Mouse (Mus musculus): ENCODE results near the gene Myo5c.

Gene Myo5c

GRCm38 (mm10) chr9:75275051-75275450, 43.2 kb downstream of the Myo5c start:
- peak; percentile 39 for DNase-seq (ENCODE audit: low read depth, low spot score)

DNA sequence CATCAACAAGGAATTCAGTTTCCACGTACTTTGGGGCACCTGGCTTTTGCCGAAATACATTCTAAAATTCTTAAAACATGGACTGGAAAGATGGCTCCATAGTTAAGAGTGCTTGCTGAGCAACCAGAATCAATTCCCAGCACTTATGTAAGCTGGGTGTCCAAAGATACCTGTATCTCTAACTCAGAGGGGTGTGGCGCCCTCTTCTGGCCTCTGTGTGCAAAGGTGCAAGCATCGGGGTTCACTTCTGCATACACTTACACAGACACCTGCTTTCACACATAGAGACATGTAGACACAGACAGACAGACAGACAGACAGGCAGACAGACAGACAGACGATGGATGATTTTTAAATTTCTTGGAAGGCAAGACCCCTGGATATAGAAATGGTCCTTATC, 49.0 kb downstream of the Myo5c start:
- DNase-seq (ENCODE audit: low read depth, low spot score) = peak; percentile 42

GRCm38 (mm10) chr9:75282179-75282578, 50.4 kb downstream of the Myo5c start:
- no peak for DNase-seq (ENCODE audit: low read depth, low spot score)

- peak; percentile 75 for DNase-seq (ENCODE audit: low read depth, low spot score)
These were observed 51.0 kb downstream of the Myo5c start for GRCm38 (mm10) chr9:75282830-75283229.

DNA sequence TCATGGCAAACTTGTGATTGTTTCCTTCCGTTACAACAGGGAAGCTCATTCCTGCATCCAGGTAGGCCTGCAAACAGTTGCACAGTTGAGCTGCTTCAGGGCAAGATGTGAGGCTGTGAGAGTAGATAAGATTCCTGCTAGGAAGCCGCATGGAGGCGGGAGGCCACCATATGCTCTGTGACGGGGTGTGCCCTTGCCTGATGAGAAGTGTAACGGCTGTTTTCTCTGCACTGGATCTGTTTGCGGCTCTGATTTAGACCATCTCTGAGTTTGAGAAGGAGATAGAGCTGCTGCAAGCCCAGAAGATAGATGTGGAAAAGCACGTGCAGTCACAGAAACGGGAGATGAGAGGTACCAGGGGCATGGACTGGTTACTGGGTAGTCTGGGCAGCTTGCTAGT, 51.8 kb downstream of the Myo5c start:
- DNase-seq (ENCODE audit: low read depth, low spot score) = no peak

- DNase-seq (ENCODE audit: low read depth, low spot score) = peak; percentile 58
These were observed 53.5 kb downstream of the Myo5c start for GRCm38 (mm10) chr9:75285363-75285762.

DNA sequence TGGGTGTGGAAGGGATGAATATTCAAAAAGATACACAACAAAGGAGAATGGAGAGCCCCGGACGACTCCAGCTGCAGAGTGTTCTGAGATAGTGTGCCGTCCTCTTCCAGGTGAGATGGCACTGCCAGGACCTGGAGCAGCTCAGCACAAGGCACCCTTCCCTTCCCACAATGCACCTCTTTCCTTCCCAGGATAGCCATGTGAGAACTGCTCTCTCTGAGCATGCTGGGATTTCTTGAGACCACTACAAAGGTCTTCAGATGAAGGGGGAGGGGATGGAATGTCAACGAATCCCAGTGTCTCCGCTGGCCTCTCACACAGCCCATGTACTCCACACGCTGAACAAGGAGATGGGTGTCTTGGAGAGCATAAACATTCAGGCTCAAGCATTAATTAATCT, 55.8 kb downstream of the Myo5c start:
- peak; percentile 71 for DNase-seq (ENCODE audit: low read depth, low spot score)

DNA sequence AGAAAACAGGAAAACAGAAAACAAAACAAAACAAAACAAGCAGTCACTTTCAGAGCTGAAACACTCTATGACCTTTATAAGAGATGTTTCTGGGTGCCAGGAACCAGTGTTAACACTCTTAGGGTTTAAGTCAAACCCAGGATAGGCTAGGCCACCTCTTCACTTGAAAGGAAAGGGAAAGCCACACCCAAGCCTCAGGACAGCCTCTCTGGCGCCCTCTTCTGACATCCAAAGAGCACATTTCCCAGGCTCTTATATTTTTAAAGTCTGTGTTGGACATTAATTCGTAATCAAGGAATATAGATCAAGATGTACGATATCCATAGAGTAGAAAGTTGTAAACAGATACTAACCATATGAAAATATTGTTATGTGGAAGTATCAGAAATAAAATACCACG, 57.7 kb downstream of the Myo5c start:
- DNase-seq (ENCODE audit: low read depth, low spot score) = peak; percentile 78

GRCm38 (mm10) chr9:75299342-75299741, 67.5 kb downstream of the Myo5c start:
- peak; percentile 66 for DNase-seq (ENCODE audit: low read depth, low spot score)

DNA sequence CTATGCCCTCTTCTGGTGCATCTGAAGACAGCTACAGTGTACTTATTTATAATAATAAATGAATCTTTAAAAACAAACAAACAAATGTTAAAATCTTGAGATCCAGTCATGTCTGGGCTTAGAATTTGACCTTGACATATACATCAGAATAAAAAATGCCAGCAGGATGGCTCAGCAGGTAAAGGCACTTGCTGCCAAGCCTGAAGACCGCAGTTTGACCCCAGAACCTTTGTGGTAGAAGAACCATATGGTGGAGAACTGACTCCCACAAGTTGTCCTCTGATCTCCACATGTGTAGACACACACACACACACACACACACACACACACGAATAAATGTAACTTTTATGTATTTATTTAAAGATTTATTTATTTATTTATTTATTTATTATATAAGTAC, 71.2 kb downstream of the Myo5c start:
- DNase-seq (ENCODE audit: low read depth, low spot score) = no peak

- DNase-seq (ENCODE audit: low read depth, low spot score) = peak; percentile 94
These were observed 72.0 kb downstream of the Myo5c start for GRCm38 (mm10) chr9:75303701-75304261.

DNA sequence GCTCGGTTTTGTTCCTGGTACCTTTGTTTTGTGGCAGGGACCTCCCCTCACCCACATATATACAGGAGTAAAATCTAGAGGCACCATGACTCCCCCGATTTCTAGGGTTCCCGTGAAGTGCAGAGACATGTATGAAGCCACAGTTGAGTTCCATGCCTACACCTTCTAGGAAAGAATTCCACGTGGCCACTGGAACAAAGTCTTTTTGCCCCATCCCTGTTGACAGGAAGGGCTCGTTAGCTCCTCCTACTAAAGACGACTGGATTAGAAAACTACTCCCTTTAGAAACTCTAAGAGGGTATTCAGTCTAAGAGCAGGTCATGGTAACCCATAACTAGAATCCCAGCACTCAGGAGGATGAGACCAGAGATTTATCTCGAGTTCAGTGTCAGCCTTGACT, 72.5 kb downstream of the Myo5c start:
- no peak for DNase-seq (ENCODE audit: low read depth, low spot score)

DNA sequence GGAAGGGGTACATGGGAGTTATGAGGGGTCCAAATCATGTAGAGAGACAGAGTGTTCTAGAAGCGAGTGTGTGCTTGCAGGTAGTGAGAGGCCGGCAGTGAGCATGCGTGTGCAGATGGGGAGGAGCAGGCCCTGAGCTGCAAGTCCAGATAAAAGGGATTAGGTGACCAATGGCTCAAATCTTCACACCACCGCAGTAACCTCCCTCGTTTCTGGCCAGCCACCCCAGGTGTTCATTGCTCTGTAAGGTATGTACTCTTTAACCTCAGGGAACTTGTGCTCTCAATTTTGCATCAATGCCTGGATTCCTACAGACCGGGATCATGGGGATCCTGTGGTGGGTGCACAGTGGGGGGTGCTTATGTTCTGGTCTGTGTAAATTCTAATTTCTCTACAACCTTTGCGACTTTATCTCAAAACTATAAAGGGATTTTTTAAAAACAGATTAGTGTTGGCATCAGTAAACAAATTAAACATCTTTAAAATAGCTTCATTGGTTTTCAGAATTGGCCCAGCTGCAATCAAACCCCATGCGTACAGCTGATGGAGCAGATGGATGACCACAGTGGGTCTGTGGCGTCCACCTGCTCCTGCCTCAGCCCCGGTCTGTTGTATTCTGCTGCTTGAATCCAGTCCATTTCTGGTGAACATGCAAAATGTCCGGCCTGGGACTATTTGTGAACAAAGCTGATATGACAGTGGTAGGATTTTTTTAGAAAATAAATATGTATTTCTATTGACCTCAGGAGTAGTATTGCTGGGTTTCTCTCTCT, 74.5 kb downstream of the Myo5c start, which contains the start of gene Gnb5:
Gene Gnb5 (plus strand): TSS at position 163 of the 773 bp plus-strand sequence.
- no peak for DNase-seq (ENCODE audit: low read depth, low spot score)

DNA sequence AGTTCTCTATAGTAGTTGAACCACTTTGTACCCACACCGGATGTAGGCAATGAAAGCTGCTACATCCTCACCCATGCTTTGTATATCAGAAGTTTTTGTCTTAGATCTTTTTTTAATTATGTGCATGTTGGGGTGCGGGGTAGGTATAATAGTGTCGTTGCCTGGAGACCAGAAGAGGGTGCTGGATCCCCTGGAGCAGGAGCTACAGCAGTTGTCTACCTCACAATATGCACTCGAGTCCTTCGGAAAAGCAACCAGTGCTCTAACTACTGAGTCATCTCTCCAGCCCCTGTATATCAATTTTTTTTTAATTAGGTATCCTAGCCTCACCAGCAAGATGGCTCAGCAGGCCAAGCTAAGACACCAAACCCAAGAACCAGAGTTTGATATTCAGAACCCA, 75.2 kb downstream of the Myo5c start:
- DNase-seq (ENCODE audit: low read depth, low spot score) = no peak

DNA sequence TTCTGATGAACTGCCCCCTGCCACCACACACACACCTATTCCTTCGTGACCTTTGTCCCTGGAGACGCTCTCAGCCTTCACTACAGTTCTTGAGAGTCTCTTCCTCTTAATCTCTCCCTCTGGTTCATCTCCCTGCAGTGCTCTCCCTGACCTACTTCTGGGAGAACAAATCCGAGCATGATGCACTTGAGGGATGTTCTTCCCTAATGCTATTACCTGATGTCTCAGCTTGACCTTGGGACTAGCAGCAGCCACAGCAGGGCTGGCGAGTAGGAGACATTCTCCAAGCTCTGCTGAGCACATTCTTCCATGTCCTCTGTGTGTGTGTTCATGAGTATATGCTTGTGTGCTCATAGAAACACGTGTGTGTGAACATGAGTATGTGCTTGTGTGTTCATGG, 76.8 kb downstream of the Myo5c start:
- DNase-seq (ENCODE audit: low read depth, low spot score) = no peak

GRCm38 (mm10) chr9:75312008-75312407, 80.2 kb downstream of the Myo5c start:
- peak; percentile 89 for DNase-seq (ENCODE audit: low read depth, low spot score)

GRCm38 (mm10) chr9:75313138-75313831, 81.5 kb downstream of the Myo5c start:
- DNase-seq (ENCODE audit: low read depth, low spot score) = peak; percentile 39

- DNase-seq (ENCODE audit: low read depth, low spot score) = peak; percentile 81
These were observed 82.2 kb downstream of the Myo5c start for GRCm38 (mm10) chr9:75313832-75314516.

GRCm38 (mm10) chr9:75314517-75315105, 82.8 kb downstream of the Myo5c start:
- no peak for DNase-seq (ENCODE audit: low read depth, low spot score)

DNA sequence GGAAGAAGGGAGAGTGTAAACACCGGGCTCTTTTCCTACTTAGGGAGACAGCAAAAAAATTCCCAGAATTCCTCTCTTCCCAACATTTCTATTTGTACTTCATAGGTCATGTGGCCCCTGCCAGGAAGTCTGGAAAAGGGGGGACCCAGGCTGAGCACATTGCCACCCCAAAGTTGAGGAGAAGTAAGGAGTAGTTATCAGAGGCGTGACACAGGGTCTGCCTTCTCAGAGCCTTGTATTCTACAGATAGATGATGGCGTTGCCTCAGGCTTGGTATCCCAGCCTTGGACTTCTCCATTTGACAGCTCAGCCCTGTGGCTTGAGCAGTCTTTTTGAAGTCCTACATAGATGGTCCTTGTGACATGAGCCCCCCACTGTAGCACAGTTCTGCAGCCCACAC, 83.4 kb downstream of the Myo5c start:
- no peak for DNase-seq (ENCODE audit: low read depth, low spot score)

- DNase-seq (ENCODE audit: low read depth, low spot score) = no peak
These were observed 85.0 kb downstream of the Myo5c start for GRCm38 (mm10) chr9:75316771-75317170.

DNA sequence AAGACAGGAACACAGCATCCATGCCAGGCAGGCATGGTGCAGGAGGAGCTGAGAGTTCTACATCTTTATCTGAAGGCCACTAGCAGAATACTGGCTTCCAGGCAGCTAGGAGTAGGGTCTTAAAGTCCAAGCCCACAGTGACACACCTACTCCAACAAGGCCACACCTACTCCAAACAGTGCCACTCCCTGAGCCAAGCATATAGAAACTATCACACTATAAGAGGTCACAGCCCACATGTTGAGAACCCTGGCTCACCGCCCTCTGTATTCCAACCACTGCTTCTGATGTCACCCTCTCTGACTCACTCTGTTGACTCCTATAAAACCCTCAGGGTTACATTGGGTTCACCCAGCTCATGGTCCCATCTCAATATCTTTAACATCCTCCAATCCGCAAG, 86.4 kb downstream of the Myo5c start:
- no peak for DNase-seq (ENCODE audit: low read depth, low spot score)

Data from ZHBTc4 (cell line).